Mouse (Mus musculus) ES-Bruce4 (cell line): ENCODE data around the gene Ifna14.

Experiments used
- CTCF ChIP-seq: IDR thresholded peaks from one replicate; pipeline ENCODE4 v1.8.1; 2011; ENCODE audit warnings: low read depth, low read length
- EP300 ChIP-seq: IDR thresholded peaks from 2 replicates; pipeline ENCODE4 v1.6.1; 2011; ENCODE audit warnings: low read depth, low read length; ENCODE audit not compliant: insufficient read depth
- POLR2A ChIP-seq: IDR thresholded peaks from one replicate; pipeline ENCODE4 v1.8.1; 2011; ENCODE audit warnings: low read length; ENCODE audit not compliant: insufficient read depth

DNA sequence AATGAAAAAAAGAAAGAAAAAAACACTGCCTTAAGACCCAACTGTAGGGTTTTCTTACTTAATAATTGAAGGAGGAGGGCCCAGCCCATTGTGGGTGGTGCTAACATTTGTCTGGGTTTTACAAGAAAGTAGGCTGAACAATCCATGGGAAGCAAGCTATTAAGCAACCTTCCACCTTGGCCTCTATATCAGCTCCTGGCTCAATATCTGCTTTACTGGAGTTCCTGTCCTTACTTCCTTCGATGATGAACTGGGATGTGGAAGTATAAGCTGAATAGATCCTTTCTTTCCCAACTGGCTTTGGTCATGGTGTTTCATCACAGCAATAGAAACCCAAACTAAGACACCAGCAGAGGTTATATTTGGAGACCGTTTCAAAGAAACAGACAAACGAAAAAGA lies 46.2 kb downstream of the Ifna14 start:
- TF ChIP-seq CTCF (no peak), POLR2A (no peak), EP300 (no peak)
